Mouse (Mus musculus) intestine, embryonic 15.5 days (tissue): Measurements from ENCODE around the gene Zfp410. TPM values are rescaled to one million over a fixed set of nuclear protein-coding genes. Genes with fewer than 3 reads are reported as not detected.
"Not testable (repeated sequence)": the region's sequence is repeated elsewhere in the genome, so short reads cannot be mapped to it uniquely, and the experiment has no call there.

ENCODE experiments used
- ATAC-seq: fragments of 200-750 bp; cut with Nextera tagmentation; 2 replicates; pipeline ENCODE4 v1.8.0; 2017; ENCODE audit warnings: moderate TSS enrichment, moderate library complexity
- H3K27ac ChIP-seq: fragments of 300-500 bp; sonication (generic); 2 replicates; pipeline ENCODE4 v1.5.1; 2015; ENCODE audit warnings: mild to moderate bottlenecking, inconsistent platforms
- H3K27me3 ChIP-seq: fragments of 300-500 bp; sonication (generic); replicated peaks from 2 replicates; pipeline ENCODE4 v1.6.1; 2015; ENCODE audit warnings: inconsistent platforms
- H3K36me3 ChIP-seq: fragments of 300-500 bp; sonication (generic); 2 replicates; pipeline ENCODE4 v1.6.1; 2015; ENCODE audit warnings: inconsistent platforms
- H3K4me1 ChIP-seq: fragments of 300-500 bp; sonication (generic); replicated peaks from 2 replicates; pipeline ENCODE4 v1.6.1; 2015; ENCODE audit warnings: inconsistent platforms
- H3K4me2 ChIP-seq: fragments of 300-500 bp; sonication (generic); replicated peaks from 2 replicates; pipeline ENCODE4 v1.6.1; 2015; ENCODE audit warnings: mild to moderate bottlenecking, inconsistent platforms
- H3K4me3 ChIP-seq: fragments of 300-500 bp; sonication (generic); replicated peaks from 2 replicates; pipeline ENCODE4 v1.5.1; 2015; ENCODE audit warnings: inconsistent platforms
- H3K9ac ChIP-seq: fragments of 300-500 bp; sonication (generic); 2 replicates; pipeline ENCODE4 v1.6.1; 2015; ENCODE audit warnings: inconsistent platforms
- H3K9me3 ChIP-seq: fragments of 300-500 bp; sonication (generic); 2 replicates; pipeline ENCODE4 v1.6.1; 2016; ENCODE audit warnings: inconsistent platforms
- WGBS: fragments of 180-500 bp; shearing (Covaris S2); methylation state at CpG from one replicate; pipeline ENCODE4 v1.1.7; 2015; 5-methylcytosine and 5-hydroxymethylcytosine counted together
- polyA plus RNA-seq: library from polyadenylated mRNA; unstranded; fragments of >200 nt; fragmentation: Nextera tagmentation; extraction: Ambion mirVana; gene quantifications from 2 replicates; pipeline ENCODE4 v1.2.1, GENCODE M21; 2015

The Zfp410 gene
- polyA plus RNA-seq, 1 experiment from 2014 or later: 61.6 TPM

DNA sequence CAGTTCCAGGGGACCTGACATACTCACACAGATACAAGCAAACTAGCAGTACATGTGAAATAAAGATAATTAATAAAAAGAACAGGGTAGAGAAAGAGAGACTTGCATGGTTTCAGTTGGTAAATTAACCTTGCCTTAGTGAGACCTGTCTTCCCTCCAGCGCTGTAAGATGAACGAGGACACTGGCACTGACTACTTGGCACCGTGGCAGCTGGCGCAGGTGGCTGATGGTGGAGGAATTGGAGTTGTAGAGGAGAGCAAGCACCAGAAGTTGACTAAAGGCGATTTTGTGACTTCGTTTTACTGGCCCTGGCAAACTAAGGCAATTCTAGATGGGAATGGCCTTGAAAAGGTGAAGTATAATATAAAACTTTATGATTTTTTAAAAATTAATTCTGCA, 18.8 kb upstream of the Zfp410 start:
- Histone ChIP-seq H3K36me3 (peaks cover 6% of the 10 kb centered on the region; the same call in 1 of the 2 replicates), H3K4me3 (no peak overlapping the region), H3K27me3 (no peaks in the 10 kb centered on the region), H3K9ac (no peak overlapping the region), H3K27ac (no peak overlapping the region), H3K4me2 (no peak overlapping the region), H3K9me3 (no peaks in the 10 kb centered on the region), H3K4me1 (no peaks in the 10 kb centered on the region)
- no peak for ATAC-seq
- 94% methylated on average over 6 of the region's 6 CpGs for WGBS

DNA sequence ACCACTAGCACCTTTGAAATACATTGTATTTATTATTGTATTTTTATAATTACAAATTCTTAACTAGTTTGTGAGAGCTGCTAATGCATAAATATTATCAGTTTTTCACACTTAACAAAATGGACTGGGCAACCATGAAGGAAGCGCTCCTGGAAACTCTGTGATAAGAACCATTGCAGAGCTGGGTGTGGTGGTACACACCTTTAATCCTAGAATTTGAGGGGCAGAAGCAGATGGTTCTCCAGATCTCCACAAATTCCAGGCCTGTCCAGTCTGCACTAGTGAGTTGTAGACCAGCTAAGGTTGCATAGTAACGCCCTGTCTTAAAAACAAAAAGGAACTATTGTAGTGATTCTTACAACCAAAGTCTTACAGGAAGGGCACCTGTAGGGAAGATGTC, 17.4 kb upstream of the Zfp410 start:
- no peaks in the 10 kb centered on the region for H3K27me3 ChIP-seq
- 0 out of 2 replicates have a peak, but pooled peaks cover 6% of the 10 kb centered on the region for H3K36me3 ChIP-seq
- H3K27ac ChIP-seq: no peak overlapping the region
- no peak overlapping the region for H3K4me3 ChIP-seq
- H3K9ac ChIP-seq: no peak overlapping the region
- no peak overlapping the region for H3K4me2 ChIP-seq
- no peak for ATAC-seq
- H3K9me3 ChIP-seq: no peaks in the 10 kb centered on the region
- H3K4me1 ChIP-seq: no peaks in the 10 kb centered on the region
- WGBS: 95% methylated on average over 2 of the region's 2 CpGs

DNA sequence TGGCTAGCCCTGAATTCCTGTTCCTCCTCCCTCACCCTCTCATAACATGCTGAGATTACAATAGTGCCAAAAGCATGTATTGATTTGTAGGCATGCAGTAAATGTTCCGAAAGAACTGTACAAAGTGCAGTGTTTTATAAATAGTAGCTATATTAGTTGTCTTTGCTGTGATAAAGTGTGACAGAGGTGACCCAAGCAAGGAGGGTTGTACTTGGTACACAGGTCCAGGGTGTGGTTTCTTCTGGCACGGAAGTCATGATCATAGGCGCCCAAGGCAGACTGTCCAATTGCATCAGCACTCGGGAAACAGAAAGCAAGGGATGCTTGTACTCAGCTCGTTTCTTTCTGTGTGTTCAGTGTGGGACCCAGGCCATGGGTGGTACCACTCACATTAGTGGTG, 12.6 kb upstream of the Zfp410 start:
- 0 out of 2 replicates have a peak, but pooled peaks cover 6% of the 10 kb centered on the region for H3K36me3 ChIP-seq
- H3K4me1 ChIP-seq: no peaks in the 10 kb centered on the region
- H3K27me3 ChIP-seq: no peaks in the 10 kb centered on the region
- no peak overlapping the region for H3K27ac ChIP-seq
- H3K4me3 ChIP-seq: no peak overlapping the region
- no peak overlapping the region for H3K4me2 ChIP-seq
- H3K9me3 ChIP-seq: no peaks in the 10 kb centered on the region
- no peak overlapping the region for H3K9ac ChIP-seq
- WGBS: 80% methylated on average over 5 of the region's 5 CpGs
- peak; percentile 77 for ATAC-seq

DNA sequence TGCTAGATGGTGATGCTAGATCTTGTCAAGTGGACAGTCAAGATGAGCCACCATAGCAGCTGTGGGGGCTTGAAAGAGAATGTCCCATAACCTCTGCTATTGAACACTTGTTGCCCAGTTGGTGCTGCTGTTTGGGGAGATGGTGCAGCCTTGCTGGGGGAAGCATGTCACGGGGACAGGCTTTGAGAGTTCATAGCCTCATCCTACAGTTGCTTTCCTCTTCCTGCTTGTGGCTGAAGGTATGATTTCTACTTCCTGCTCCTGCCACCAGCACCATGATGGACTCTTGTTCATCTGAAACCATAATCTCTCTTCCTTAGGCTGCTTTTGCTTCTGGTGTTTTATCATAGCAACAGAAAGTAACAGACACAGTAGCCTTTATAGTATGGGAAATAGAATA, 12.1 kb upstream of the Zfp410 start:
- Histone ChIP-seq H3K4me3 (no peak overlapping the region), H3K4me1 (no peaks in the 10 kb centered on the region), H3K4me2 (no peak overlapping the region), H3K27ac (no peak overlapping the region), H3K9ac (no peak overlapping the region), H3K36me3 (0 out of 2 replicates have a peak, but pooled peaks cover 6% of the 10 kb centered on the region), H3K9me3 (no peaks in the 10 kb centered on the region), H3K27me3 (no peaks in the 10 kb centered on the region)
- no peak for ATAC-seq
- WGBS: 78% methylated on average over 1 of the region's 1 CpGs

DNA sequence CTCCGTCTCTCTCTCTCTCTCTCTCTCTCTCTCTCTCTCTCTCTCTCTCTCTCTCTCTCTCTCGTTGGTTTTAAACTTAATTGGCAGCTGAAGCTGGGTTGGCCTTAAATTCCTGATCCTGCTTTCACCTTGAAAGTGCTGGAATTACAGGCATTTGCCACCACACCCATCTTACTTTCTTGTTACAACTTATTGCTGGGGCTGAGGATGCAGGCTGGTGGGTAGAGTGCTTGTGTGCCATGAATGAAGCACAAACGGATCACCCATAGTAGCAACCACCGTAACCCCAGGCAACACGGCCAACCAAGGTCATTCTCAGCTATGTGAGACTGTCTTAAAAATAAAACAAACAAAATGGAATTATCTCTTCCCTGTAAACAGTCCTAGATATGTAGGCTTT, 5.3 kb upstream of the Zfp410 start:
- ATAC-seq: no peak
- WGBS: 79% methylated on average over 4 of the region's 5 CpGs
- no peaks in the 10 kb centered on the region for H3K27me3 ChIP-seq
- H3K36me3 ChIP-seq: peaks cover 4% of the 10 kb centered on the region; the same call in 1 of the 2 replicates
- H3K4me1 ChIP-seq: peaks cover 3% of the 10 kb centered on the region
- no peaks in the 10 kb centered on the region for H3K9me3 ChIP-seq
- no peak overlapping the region for H3K4me2 ChIP-seq
- no peak overlapping the region for H3K4me3 ChIP-seq
- H3K27ac ChIP-seq: no peak overlapping the region
- no peak overlapping the region for H3K9ac ChIP-seq

DNA sequence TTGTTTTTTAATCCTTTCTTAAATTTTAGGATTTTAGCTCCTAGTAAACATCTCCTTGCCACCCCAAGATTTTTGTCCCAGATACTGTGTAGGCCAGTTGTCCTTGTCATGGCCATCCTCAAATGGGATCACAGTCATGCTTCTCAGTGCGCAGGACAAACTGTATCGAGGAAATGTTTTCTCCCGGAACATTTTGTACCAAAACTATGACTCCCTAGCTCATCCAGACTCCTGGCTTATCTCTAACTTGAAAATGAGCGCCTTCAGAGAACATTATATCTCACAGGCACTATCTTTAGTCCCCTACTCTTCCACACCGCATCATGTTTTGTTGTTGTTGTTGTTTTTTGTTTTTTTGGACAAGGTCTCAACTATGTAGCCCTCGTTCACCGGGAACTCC, 646 bp upstream of the Zfp410 start:
- H3K9ac ChIP-seq: peak overlapping the region; percentile 99
- peaks cover 4% of the 10 kb centered on the region; the same call in 1 of the 2 replicates for H3K36me3 ChIP-seq
- WGBS: 34% methylated on average over 7 of the region's 7 CpGs
- ATAC-seq: no peak
- H3K9me3 ChIP-seq: no peaks in the 10 kb centered on the region
- H3K4me1 ChIP-seq: peaks cover 13% of the 10 kb centered on the region
- H3K4me2 ChIP-seq: peak overlapping the region; percentile 83
- H3K27me3 ChIP-seq: no peaks in the 10 kb centered on the region
- peak overlapping the region; percentile 97 for H3K27ac ChIP-seq
- H3K4me3 ChIP-seq: peak overlapping the region; percentile 93

DNA sequence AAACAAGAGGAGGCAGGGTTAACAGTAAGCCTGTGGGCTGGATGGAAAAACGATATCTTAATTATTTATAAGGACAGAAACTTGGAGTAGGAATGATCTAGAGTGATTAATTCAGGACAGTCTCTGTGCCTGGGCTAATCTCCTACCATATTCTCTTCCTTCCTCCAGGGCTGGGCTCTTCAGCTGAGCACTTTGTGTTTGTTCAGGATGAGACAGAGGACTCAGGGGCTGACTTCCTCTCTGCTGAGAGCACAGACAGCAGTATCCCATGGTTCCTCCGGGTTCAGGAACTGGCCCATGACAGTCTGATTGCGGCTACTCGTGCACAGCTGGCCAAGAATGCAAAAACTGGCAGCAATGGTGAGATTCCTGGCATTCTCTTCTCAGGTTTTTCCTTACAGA, 10.5 kb downstream of the Zfp410 start:
- H3K9me3 ChIP-seq: no peaks in the 10 kb centered on the region
- no peak overlapping the region for H3K9ac ChIP-seq
- H3K4me2 ChIP-seq: no peak overlapping the region
- H3K27ac ChIP-seq: no peak overlapping the region
- peaks cover 27% of the 10 kb centered on the region for H3K36me3 ChIP-seq
- 56% methylated on average over 4 of the region's 4 CpGs for WGBS
- ATAC-seq: peak; percentile 20; the same call in 1 of the 2 replicates
- no peak overlapping the region for H3K4me3 ChIP-seq
- no peaks in the 10 kb centered on the region for H3K27me3 ChIP-seq
- no peaks in the 10 kb centered on the region for H3K4me1 ChIP-seq

DNA sequence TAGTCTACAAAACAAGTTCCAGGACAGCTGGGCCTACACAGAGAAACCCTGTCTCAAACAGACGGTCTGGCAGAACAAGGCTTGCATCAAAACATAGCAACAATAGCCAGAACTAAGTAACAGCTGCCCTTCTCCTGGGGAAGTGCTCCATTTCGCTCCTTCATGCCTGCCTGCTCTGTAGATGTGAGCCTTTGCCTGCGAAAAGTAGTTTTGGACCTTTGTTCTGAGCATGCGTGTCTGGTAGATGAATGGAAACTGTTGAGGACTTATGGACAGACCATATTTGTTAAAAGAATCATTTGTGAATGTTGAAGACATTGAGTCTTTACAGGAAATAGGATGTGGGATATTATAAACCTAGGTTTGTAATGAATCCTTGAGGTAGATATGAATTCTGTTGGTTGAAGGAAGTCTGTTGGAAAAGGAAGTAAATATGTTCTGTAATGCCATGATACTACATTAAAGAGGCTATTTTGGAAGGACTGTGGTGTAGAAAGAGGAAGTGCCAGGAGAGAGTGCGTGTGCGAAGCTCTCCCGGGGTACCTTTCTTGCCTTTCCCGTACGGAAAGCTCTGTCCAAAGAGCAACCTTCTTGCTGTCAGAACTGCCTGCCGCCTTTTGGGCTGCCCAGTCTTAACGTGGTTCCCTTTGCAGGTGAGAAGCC, 20.4 kb downstream of the Zfp410 start:
- H3K27me3 ChIP-seq: no peaks in the 10 kb centered on the region
- no peaks in the 10 kb centered on the region for H3K4me1 ChIP-seq
- 88% methylated on average over 11 of the region's 11 CpGs for WGBS
- H3K4me2 ChIP-seq: no peak overlapping the region
- no peak overlapping the region for H3K27ac ChIP-seq
- H3K9ac ChIP-seq: no peak overlapping the region
- H3K4me3 ChIP-seq: no peak overlapping the region
- H3K9me3 ChIP-seq: no peaks in the 10 kb centered on the region
- peaks cover 30% of the 10 kb centered on the region for H3K36me3 ChIP-seq
- no peak for ATAC-seq

DNA sequence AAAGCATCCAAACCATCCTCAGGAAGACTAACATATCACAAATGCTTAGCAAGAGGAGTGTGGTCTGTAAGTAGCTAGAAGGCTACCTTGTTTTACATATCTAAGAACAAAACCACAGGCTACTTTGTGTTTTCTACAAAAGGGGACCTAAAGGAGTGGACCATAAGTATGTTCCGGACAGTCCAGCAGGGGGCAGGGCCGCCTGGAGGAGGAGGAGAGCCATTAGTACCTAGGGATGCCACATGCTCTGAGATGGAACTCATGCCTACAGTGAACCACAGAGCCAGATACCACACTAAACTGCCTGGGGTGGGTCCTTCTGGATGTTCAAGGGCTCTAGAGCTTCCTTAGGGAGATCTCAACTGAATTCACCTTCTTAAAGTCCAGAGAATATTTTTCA, 30.5 kb downstream of the Zfp410 start:
- no peaks in the 10 kb centered on the region for H3K27me3 ChIP-seq
- WGBS: 29% methylated on average over 2 of the region's 2 CpGs
- no peaks in the 10 kb centered on the region for H3K9me3 ChIP-seq
- no peak overlapping the region for H3K4me2 ChIP-seq
- ATAC-seq: 0 out of 2 replicates have a peak, but pooled peaks have one; percentile 56
- H3K36me3 ChIP-seq: peaks cover 7% of the 10 kb centered on the region; the same call in 1 of the 2 replicates
- no peak overlapping the region for H3K27ac ChIP-seq
- no peak overlapping the region for H3K9ac ChIP-seq
- no peak overlapping the region for H3K4me3 ChIP-seq
- no peaks in the 10 kb centered on the region for H3K4me1 ChIP-seq

DNA sequence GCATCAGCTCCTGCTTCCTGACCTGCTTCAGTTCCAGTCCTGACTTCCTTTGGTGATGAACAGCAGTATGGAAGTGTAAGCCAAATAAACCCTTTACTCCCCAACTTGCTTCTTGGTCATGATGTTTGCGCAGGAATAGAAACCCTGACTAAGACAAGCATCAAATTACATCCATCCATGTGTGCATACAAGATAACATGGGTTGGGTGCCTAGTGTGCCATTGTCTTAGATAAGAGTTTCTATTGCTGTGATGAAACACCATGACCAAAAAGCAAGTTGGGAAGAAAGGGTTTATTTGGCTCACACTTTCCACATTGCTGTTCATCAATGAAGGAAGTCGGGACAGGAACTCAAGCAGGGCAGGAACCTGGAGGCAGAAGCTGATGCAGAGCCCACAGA, 42.0 kb downstream of the Zfp410 start:
- H3K4me3 ChIP-seq, H3K9me3 ChIP-seq, ATAC-seq, H3K36me3 ChIP-seq, H3K27ac ChIP-seq, H3K4me1 ChIP-seq, H3K4me2 ChIP-seq, H3K27me3 ChIP-seq, H3K9ac ChIP-seq: not testable (repeated sequence)
- WGBS: 81% methylated on average over 2 of the region's 2 CpGs

DNA sequence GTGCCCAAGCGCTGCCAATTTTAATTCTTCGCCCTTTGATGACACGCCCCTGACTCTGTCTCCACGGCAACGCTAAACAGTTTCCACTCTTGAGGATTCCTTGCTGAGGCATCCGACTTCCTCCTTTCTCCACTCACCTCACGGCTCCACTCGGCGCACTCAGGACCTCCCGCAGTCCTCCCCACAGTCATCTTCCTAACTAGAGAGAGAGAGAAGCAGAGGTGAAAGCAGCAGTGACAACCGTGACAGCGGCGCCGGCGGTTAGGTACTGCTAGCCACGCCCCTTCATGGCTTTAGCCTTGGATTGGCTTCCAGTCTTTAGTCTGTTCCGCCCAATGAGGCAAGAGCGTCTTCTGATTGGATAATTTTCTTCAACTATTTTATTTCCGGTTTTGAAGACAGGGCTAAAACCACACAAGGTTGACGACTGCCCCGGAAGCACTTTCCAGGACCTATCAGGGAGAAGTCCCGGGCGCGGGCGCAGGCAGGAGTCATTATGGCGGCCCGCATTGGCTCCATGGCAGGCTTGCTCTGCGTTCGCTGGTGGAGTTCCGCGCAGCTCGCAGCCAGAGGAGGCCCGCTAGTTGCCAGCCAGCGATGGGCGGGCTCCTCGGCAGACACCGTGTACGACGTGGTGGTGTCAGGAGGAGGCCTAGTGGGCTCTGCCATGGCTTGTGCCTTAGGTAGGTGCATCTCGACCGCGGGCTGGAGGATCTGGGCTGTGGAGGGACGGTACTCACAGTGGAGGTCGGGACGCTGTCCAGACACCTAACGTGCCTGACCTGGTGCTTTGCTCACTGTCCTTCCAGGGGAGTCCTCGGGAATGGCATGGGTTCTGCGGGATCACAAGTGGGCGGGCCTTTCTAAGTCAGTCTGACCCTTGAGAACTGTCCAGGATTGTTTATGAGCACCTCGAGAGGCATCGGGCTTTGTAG, 45.2 kb downstream of the Zfp410 start, which contains the start of the genes Coq6 and Fam161b:
TSS of gene Coq6 (plus strand) at position 103 of the 935 bp plus-strand sequence.
TSS of gene Fam161b (minus strand) at position 279 of the 935 bp plus-strand sequence.
- WGBS: under 1% methylated on average over 51 of the region's 51 CpGs
- H3K4me1 ChIP-seq: peaks cover 9% of the 10 kb centered on the region
- peak; percentile 99 for ATAC-seq
- peak within 1 kb of the TSS; percentile 51; the same call in 1 of the 2 replicates for H3K27ac ChIP-seq
- H3K4me3 ChIP-seq: peak within 1 kb of the TSS; percentile 99
- no peaks in the 10 kb centered on the region for H3K27me3 ChIP-seq
- no peaks in the 10 kb centered on the region for H3K9me3 ChIP-seq
- H3K9ac ChIP-seq: peak within 1 kb of the TSS; percentile 95
- peak within 1 kb of the TSS; percentile 73 for H3K4me2 ChIP-seq
- H3K36me3 ChIP-seq: peaks cover under 1% of the 10 kb centered on the region; the same call in 1 of the 2 replicates

DNA sequence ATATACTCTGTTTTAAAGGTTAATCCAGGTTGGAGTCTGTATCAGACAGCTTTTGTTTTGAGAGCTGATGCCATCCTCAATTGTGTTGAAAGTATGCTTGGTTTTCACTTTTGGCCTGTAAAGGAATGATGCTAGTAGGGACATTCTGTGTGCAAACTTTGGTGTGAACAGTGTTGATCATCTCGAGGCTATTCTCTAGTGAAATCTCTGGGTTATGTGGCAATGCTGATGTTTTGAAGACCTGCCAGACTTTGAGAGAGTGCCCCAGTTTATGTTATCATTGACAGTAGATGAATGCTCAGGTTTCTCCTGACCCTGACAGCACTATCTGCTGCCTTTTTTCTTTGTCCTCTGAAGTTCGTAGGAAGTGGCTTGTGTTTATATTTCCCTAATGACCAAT, 46.2 kb downstream of the Zfp410 start:
- H3K9ac ChIP-seq: no peak overlapping the region
- ATAC-seq: no peak
- H3K27ac ChIP-seq: no peak overlapping the region
- peaks cover 3% of the 10 kb centered on the region; the same call in 1 of the 2 replicates for H3K36me3 ChIP-seq
- peaks cover 9% of the 10 kb centered on the region for H3K4me1 ChIP-seq
- H3K27me3 ChIP-seq: no peaks in the 10 kb centered on the region
- no peaks in the 10 kb centered on the region for H3K9me3 ChIP-seq
- WGBS: 46% methylated on average over 2 of the region's 2 CpGs
- H3K4me3 ChIP-seq: peak overlapping the region; percentile 99
- peak overlapping the region; percentile 73 for H3K4me2 ChIP-seq
